ENCODE assay signal across 24 mouse cellular contexts in genomic region chr17:28438342-28439115, GRCm38 (mm10).
DNase-seq lines count a peak whose midpoint lies in the region; ATAC-seq and TF ChIP-seq lines count a peak whose summit lies in the region.
"Had no signal": no experiment of that assay in that cellular context is flagged by ENCODE, and none has a peak within 500 bp of the region (broad histone marks: within the 10 kb centered on the region; RNA-seq: fewer than 3 reads in every experiment).

No protein-coding gene starts in this region.

- DNase-seq in lung, adult 18-20 months, result peak; percentile 32 to 49
- no peak for DNase-seq in lung, postnatal 14 days
- DNase-seq in liver, embryonic 14.5 days (ENCODE audit: low read depth in 3 of 3, low spot score in 3 of 3), result peak in 1 of 3 experiments; percentile 17
- DNase-seq in skeletal muscle tissue, adult 2 months (ENCODE audit: low read depth, low spot score), result peak; percentile 62
- no peak for DNase-seq in kidney, adult 18-20 months
- DNase-seq: cerebellum, adult 11-12 months; cerebellum, postnatal 14 days; heart, adult 11 months; heart, postnatal 10 days; kidney, adult 11 months; thymus, adult 2 months had no signal

- no peaks in the 10 kb centered on the region for H3K9me3 ChIP-seq in liver, embryonic 14.5 days (ENCODE audit: control insufficient read depth, low read length)
- no peaks in the 10 kb centered on the region for H3K9me3 ChIP-seq in intestine, embryonic 15.5 days
- H3K9me3 ChIP-seq: embryonic facial prominence, embryonic 15.5 days; heart, embryonic 12.5 days; hindbrain, embryonic 10.5 days; limb, embryonic 12.5 days; lung, embryonic 15.5 days; megakaryocyte, embryonic 14.5 days; midbrain, embryonic 13.5 days had no signal

- TF ChIP-seq CTCF in liver, embryonic 14.5 days (IDR thresholded peaks at IDR 0.05; ENCODE audit: low read depth), result no peak

- WGBS in liver, embryonic 14.5 days (ENCODE audit: insufficient replicate concordance), result 53% methylated on average over 6 of the region's 6 CpGs
- WGBS in intestine, embryonic 15.5 days, result 85% methylated on average over 6 of the region's 6 CpGs

- TF ChIP-seq EP300 in liver, embryonic 14.5 days (IDR thresholded peaks at IDR 0.05; ENCODE audit: low read depth), result no peak

- H3K9ac ChIP-seq in liver, embryonic 14.5 days (replicated peaks), result no peak overlapping the region
- no peak overlapping the region for H3K9ac ChIP-seq in intestine, embryonic 15.5 days
- H3K9ac ChIP-seq: embryonic facial prominence, embryonic 15.5 days; heart, embryonic 12.5 days; limb, embryonic 12.5 days; lung, embryonic 15.5 days; midbrain, embryonic 13.5 days had no signal

- H3K4me2 ChIP-seq in liver, embryonic 14.5 days (ENCODE audit: low read depth), result 0 out of 2 replicates have a peak overlapping the region, but pooled peaks have one; percentile 18
- no peak overlapping the region for H3K4me2 ChIP-seq in intestine, embryonic 15.5 days (replicated peaks)
- H3K4me2 ChIP-seq: embryonic facial prominence, embryonic 15.5 days; heart, embryonic 12.5 days; limb, embryonic 12.5 days; lung, embryonic 15.5 days; midbrain, embryonic 13.5 days had no signal

- H3K4me1 ChIP-seq in liver, embryonic 14.5 days (replicated peaks; ENCODE audit: control insufficient read depth in 2 of 2, insufficient read depth in 2 of 2, low read length in 1 of 2), result peaks cover 0 to 9% of the 10 kb centered on the region in 2 experiments; a peak in 3 of 4 replicates
- H3K4me1 ChIP-seq in intestine, embryonic 15.5 days (replicated peaks), result no peaks in the 10 kb centered on the region
- H3K4me1 ChIP-seq: embryonic facial prominence, embryonic 15.5 days; heart, embryonic 12.5 days; limb, embryonic 12.5 days; lung, embryonic 15.5 days; midbrain, embryonic 13.5 days had no signal

- H3K27ac ChIP-seq in liver, embryonic 14.5 days, result peak overlapping the region; percentile 30; the same call in 1 of the 2 replicates
- H3K27ac ChIP-seq in intestine, embryonic 15.5 days, result no peak overlapping the region
- H3K27ac ChIP-seq: embryonic facial prominence, embryonic 15.5 days; hindbrain, embryonic 10.5 days; hindbrain, postnatal 0 days; limb, embryonic 12.5 days; lung, embryonic 15.5 days; midbrain, embryonic 13.5 days; stomach, postnatal 0 days had no signal

- no peak overlapping the region for H3K4me3 ChIP-seq in liver, embryonic 14.5 days (ENCODE audit: insufficient read depth in 1 of 2, low read depth in 2 of 2, low read length in 2 of 2)
- H3K4me3 ChIP-seq in intestine, embryonic 15.5 days (replicated peaks), result no peak overlapping the region
- H3K4me3 ChIP-seq: embryonic facial prominence, embryonic 15.5 days; heart, embryonic 12.5 days; hindbrain, embryonic 10.5 days; limb, embryonic 12.5 days; lung, embryonic 15.5 days; megakaryocyte, embryonic 14.5 days; midbrain, embryonic 13.5 days had no signal

- no peaks in the 10 kb centered on the region for H3K36me3 ChIP-seq in liver, embryonic 14.5 days (replicated peaks; ENCODE audit: control insufficient read depth, insufficient read depth, low read depth)
- no peaks in the 10 kb centered on the region for H3K36me3 ChIP-seq in intestine, embryonic 15.5 days

- no peaks in the 10 kb centered on the region for H3K27me3 ChIP-seq in liver, embryonic 14.5 days (ENCODE audit: control insufficient read depth, insufficient read depth, low read length)
- H3K27me3 ChIP-seq in intestine, embryonic 15.5 days (replicated peaks), result no peaks in the 10 kb centered on the region
- H3K27me3 ChIP-seq: embryonic facial prominence, embryonic 15.5 days; heart, embryonic 12.5 days; limb, embryonic 12.5 days; lung, embryonic 15.5 days; megakaryocyte, embryonic 14.5 days; midbrain, embryonic 13.5 days had no signal

- ATAC-seq in granulocyte monocyte progenitor cell, adult 5-6 weeks (replicated peaks; ENCODE audit: poor library complexity, severe bottlenecking), result peak; percentile 73
- ATAC-seq in liver, embryonic 14.5 days (ENCODE audit: insufficient read depth), result peak; percentile 73
- ATAC-seq in intestine, embryonic 15.5 days, result no peak
- ATAC-seq: activated CD4-positive, CD25-positive, alpha-beta regulatory T cell, adult 4 months; forebrain, embryonic 14.5 days; hindbrain, postnatal 0 days; midbrain, embryonic 13.5 days had no signal

Comparison
In these comparisons a context has a peak if more than half of its experiments do, and no peak if none do; other contexts are left out.
1. DNase-seq: peak in lung, adult 18-20 months (2 of 2) and skeletal muscle tissue, adult 2 months (single experiment); none in lung, postnatal 14 days (single experiment) and kidney, adult 18-20 months (single experiment).